23 mouse cellular contexts compared by ENCODE assay signal in the genomic region with DNA sequence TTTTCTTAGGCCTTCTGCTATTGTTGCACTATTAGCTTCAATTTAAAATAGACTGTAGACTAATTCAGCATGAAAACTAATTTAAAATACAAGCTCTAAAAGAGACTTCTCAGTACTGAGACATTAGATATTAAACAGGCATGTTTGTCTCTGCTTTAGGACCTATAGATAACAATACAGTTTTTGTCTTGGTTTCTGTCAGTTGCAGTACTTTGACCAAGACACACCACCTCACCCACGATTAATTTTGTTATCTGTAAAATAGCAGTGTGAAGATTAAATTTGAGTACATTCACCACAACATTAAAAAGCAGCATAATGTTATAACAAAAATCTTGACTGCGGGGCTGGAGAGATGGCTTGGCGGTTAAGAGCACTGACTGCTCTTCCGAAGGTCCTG. TPM values are rescaled to one million over a fixed set of nuclear protein-coding genes. Genes with fewer than 3 reads are reported as not detected.
DNase-seq lines count a peak whose midpoint lies in the region; ATAC-seq and TF ChIP-seq lines count a peak whose summit lies in the region.
"Had no signal": no experiment of that assay in that cellular context is flagged by ENCODE, and none has a peak within 500 bp of the region (broad histone marks: within the 10 kb centered on the region; RNA-seq: fewer than 3 reads in every experiment).

No protein-coding gene starts in this region.

- no peak overlapping the region for H3K4me3 ChIP-seq in liver, postnatal 0 days (ENCODE audit: low read depth, low read length)
- H3K4me3 ChIP-seq in intestine, postnatal 0 days (ENCODE audit: low read depth, low read length): no peak overlapping the region
- no peak overlapping the region for H3K4me3 ChIP-seq in forebrain, embryonic 14.5 days (ENCODE audit: low read depth, low read length)
- H3K4me3 ChIP-seq: embryonic facial prominence, embryonic 13.5 days; embryonic facial prominence, embryonic 15.5 days; erythroblast, embryonic 14.5 days; forebrain, embryonic 10.5 days; forebrain, embryonic 12.5 days; forebrain, embryonic 15.5 days had no signal

- H3K27ac ChIP-seq in liver, postnatal 0 days (ENCODE audit: low read depth): no peak overlapping the region
- H3K27ac ChIP-seq in intestine, postnatal 0 days (ENCODE audit: low read depth, low read length): no peak overlapping the region
- no peak overlapping the region for H3K27ac ChIP-seq in forebrain, embryonic 14.5 days (ENCODE audit: low read depth, low read length)
- H3K27ac ChIP-seq: embryonic facial prominence, embryonic 13.5 days; embryonic facial prominence, embryonic 15.5 days; forebrain, embryonic 10.5 days; forebrain, embryonic 12.5 days; forebrain, embryonic 15.5 days had no signal

- no peaks in the 10 kb centered on the region for H3K9me3 ChIP-seq in liver, postnatal 0 days (ENCODE audit: low read length)
- H3K9me3 ChIP-seq in intestine, postnatal 0 days (ENCODE audit: control insufficient read depth): no peaks in the 10 kb centered on the region
- H3K9me3 ChIP-seq in forebrain, embryonic 14.5 days (replicated peaks; ENCODE audit: control insufficient read depth, low read length): no peaks in the 10 kb centered on the region
- H3K9me3 ChIP-seq: embryonic facial prominence, embryonic 13.5 days; embryonic facial prominence, embryonic 15.5 days; forebrain, embryonic 10.5 days; forebrain, embryonic 12.5 days; forebrain, embryonic 15.5 days had no signal

- WGBS in liver, postnatal 0 days (ENCODE audit: insufficient replicate concordance): 79% methylated on average over 4 of the region's 4 CpGs
- 77% methylated on average over 4 of the region's 4 CpGs for WGBS in intestine, postnatal 0 days
- 96% methylated on average over 4 of the region's 4 CpGs for WGBS in forebrain, embryonic 14.5 days

- H3K36me3 ChIP-seq in liver, postnatal 0 days (replicated peaks; ENCODE audit: insufficient read depth, low read length): peaks cover 10% of the 10 kb centered on the region; the same call in 1 of the 2 replicates
- H3K36me3 ChIP-seq in intestine, postnatal 0 days (ENCODE audit: control insufficient read depth, insufficient read depth): peaks cover 7% of the 10 kb centered on the region; the same call in 1 of the 2 replicates
- peaks cover 8% of the 10 kb centered on the region for H3K36me3 ChIP-seq in forebrain, embryonic 14.5 days (ENCODE audit: control insufficient read depth, insufficient read depth, low read length)

- DNase-seq in liver, postnatal 0 days: no peak
- no peak for DNase-seq in liver
- DNase-seq in MN1 (ENCODE audit: low spot score): peak; percentile 60
- DNase-seq in forebrain, embryonic 14.5 days (ENCODE audit: low spot score): no peak
- DNase-seq: adrenal gland, adult 2 months; adrenal gland, postnatal 10 days; adrenal gland, postnatal 25 days; cerebellum, adult 11 months; cerebellum, adult 18-20 months; cerebellum, adult 8-10 months; cerebellum, adult 9-11 months; cerebellum, postnatal 14 days; cerebellum, postnatal 36 days; embryo, embryonic 11 days; forebrain, postnatal 0 days had no signal

- no peak overlapping the region for H3K4me2 ChIP-seq in liver, postnatal 0 days (ENCODE audit: low read depth, low read length)
- no peak overlapping the region for H3K4me2 ChIP-seq in intestine, postnatal 0 days (replicated peaks; ENCODE audit: low read depth)
- H3K4me2 ChIP-seq in forebrain, embryonic 14.5 days (ENCODE audit: low read length): no peak overlapping the region
- H3K4me2 ChIP-seq: embryonic facial prominence, embryonic 13.5 days; embryonic facial prominence, embryonic 15.5 days; forebrain, embryonic 12.5 days; forebrain, embryonic 15.5 days had no signal

- H3K9ac ChIP-seq in liver, postnatal 0 days (replicated peaks): no peak overlapping the region
- H3K9ac ChIP-seq in intestine, postnatal 0 days (ENCODE audit: low read depth, low read length): no peak overlapping the region
- H3K9ac ChIP-seq in forebrain, embryonic 14.5 days (ENCODE audit: low read length): no peak overlapping the region
- H3K9ac ChIP-seq: embryonic facial prominence, embryonic 13.5 days; embryonic facial prominence, embryonic 15.5 days; forebrain, embryonic 12.5 days; forebrain, embryonic 15.5 days; forebrain, postnatal 0 days had no signal

- ATAC-seq in liver, postnatal 0 days: no peak
- peak; percentile 65; the same call in 1 of the 2 replicates for ATAC-seq in megakaryocyte-erythroid progenitor cell, adult 5-6 weeks (replicated peaks; ENCODE audit: low FRiP score, low TSS enrichment, poor library complexity, severe bottlenecking)
- ATAC-seq in intestine, postnatal 0 days: no peak
- ATAC-seq in forebrain, embryonic 14.5 days: no peak
- ATAC-seq: forebrain, embryonic 15.5 days; forebrain, postnatal 0 days had no signal

- 0 out of 2 replicates have a peak, but pooled peaks have one; percentile 8 for TF ChIP-seq EP300 in liver, postnatal 0 days (IDR thresholded peaks at IDR 0.05; ENCODE audit: low read depth)

- H3K27me3 ChIP-seq in liver, postnatal 0 days (ENCODE audit: insufficient read depth, low read length): no peaks in the 10 kb centered on the region
- H3K27me3 ChIP-seq in intestine, postnatal 0 days (replicated peaks; ENCODE audit: control insufficient read depth, insufficient read depth, low read length): no peaks in the 10 kb centered on the region
- H3K27me3 ChIP-seq in forebrain, embryonic 14.5 days (replicated peaks; ENCODE audit: control insufficient read depth, insufficient read depth, low read length): no peaks in the 10 kb centered on the region
- H3K27me3 ChIP-seq: embryonic facial prominence, embryonic 13.5 days; embryonic facial prominence, embryonic 15.5 days; forebrain, embryonic 12.5 days; forebrain, embryonic 15.5 days had no signal

- TF ChIP-seq CTCF in liver, postnatal 0 days (IDR thresholded peaks at IDR 0.05; ENCODE audit: low read depth): no peak
- TF ChIP-seq CTCF in intestine, postnatal 0 days (IDR thresholded peaks at IDR 0.05; ENCODE audit: low read depth): no peak

- H3K4me1 ChIP-seq in liver, postnatal 0 days (ENCODE audit: insufficient read depth): no peaks in the 10 kb centered on the region
- H3K4me1 ChIP-seq in intestine, postnatal 0 days (replicated peaks; ENCODE audit: control insufficient read depth, insufficient read depth, low read length): 0 out of 2 replicates have a peak, but pooled peaks cover 3% of the 10 kb centered on the region
- H3K4me1 ChIP-seq in forebrain, embryonic 14.5 days (ENCODE audit: control insufficient read depth, insufficient read depth, low read length): no peaks in the 10 kb centered on the region
- H3K4me1 ChIP-seq: embryonic facial prominence, embryonic 13.5 days; embryonic facial prominence, embryonic 15.5 days; forebrain, embryonic 10.5 days; forebrain, embryonic 12.5 days; forebrain, embryonic 15.5 days had no signal

RNA-seq across cellular contexts. Expression of gene Rabgap1, which starts 23.2 kb away (rescaled TPM):
- 5.6 and 6.2 TPM in 2 replicates for polyA plus RNA-seq in liver, postnatal 0 days (2015; fragmentation: Nextera tagmentation; extraction: Ambion mirVana)
- 25.0 and 28.0 TPM in 2 replicates for total RNA-seq in megakaryocyte-erythroid progenitor cell, adult 5-6 weeks (2014; fragmentation: Nextera tagmentation)
- 39.7 and 49.2 TPM in 2 replicates for total RNA-seq in megakaryocyte-erythroid progenitor cell, adult 5-6 weeks (2017)
- 14.1 and 15.6 TPM in 2 replicates for polyA plus RNA-seq in intestine, postnatal 0 days (2015; fragmentation: Nextera tagmentation; extraction: Ambion mirVana)
- polyA plus RNA-seq in forebrain, embryonic 14.5 days (2014; fragmentation: Nextera tagmentation; extraction: Ambion mirVana): 69.6 and 85.6 TPM in 2 replicates

RNA-seq across cellular contexts. Expression of gene Zbtb6, which starts 23.3 kb away (rescaled TPM):
- 1.3 and 1.4 TPM in 2 replicates for polyA plus RNA-seq in liver, postnatal 0 days (2015; fragmentation: Nextera tagmentation; extraction: Ambion mirVana)
- 11.4 and 12.4 TPM in 2 replicates for total RNA-seq in megakaryocyte-erythroid progenitor cell, adult 5-6 weeks (2014; fragmentation: Nextera tagmentation)
- total RNA-seq in megakaryocyte-erythroid progenitor cell, adult 5-6 weeks (2017): 29.2 and 30.6 TPM in 2 replicates
- polyA plus RNA-seq in intestine, postnatal 0 days (2015; fragmentation: Nextera tagmentation; extraction: Ambion mirVana): 3.3 and 4.0 TPM in 2 replicates
- polyA plus RNA-seq in forebrain, embryonic 14.5 days (2014; fragmentation: Nextera tagmentation; extraction: Ambion mirVana): 10.5 and 11.4 TPM in 2 replicates

RNA-seq across cellular contexts. Expression of gene Zbtb26, which starts 23.3 kb away (rescaled TPM):
- 0.83 and 1.4 TPM in 2 replicates for polyA plus RNA-seq in liver, postnatal 0 days (2015; fragmentation: Nextera tagmentation; extraction: Ambion mirVana)
- 10.7 and 11.8 TPM in 2 replicates for total RNA-seq in megakaryocyte-erythroid progenitor cell, adult 5-6 weeks (2014; fragmentation: Nextera tagmentation)
- total RNA-seq in megakaryocyte-erythroid progenitor cell, adult 5-6 weeks (2017): 8.7 and 13.7 TPM in 2 replicates
- polyA plus RNA-seq in intestine, postnatal 0 days (2015; fragmentation: Nextera tagmentation; extraction: Ambion mirVana): 1.6 and 1.8 TPM in 2 replicates
- 8.5 and 8.7 TPM in 2 replicates for polyA plus RNA-seq in forebrain, embryonic 14.5 days (2014; fragmentation: Nextera tagmentation; extraction: Ambion mirVana)

RNA-seq across cellular contexts. Expression of gene Rc3h2, which starts 43.6 kb away (rescaled TPM):
- 2.7 and 3.0 TPM in 2 replicates for polyA plus RNA-seq in liver, postnatal 0 days (2015; fragmentation: Nextera tagmentation; extraction: Ambion mirVana)
- 37.6 and 40.7 TPM in 2 replicates for total RNA-seq in megakaryocyte-erythroid progenitor cell, adult 5-6 weeks (2014; fragmentation: Nextera tagmentation)
- total RNA-seq in megakaryocyte-erythroid progenitor cell, adult 5-6 weeks (2017): 23.6 and 33.5 TPM in 2 replicates
- 7.0 and 7.8 TPM in 2 replicates for polyA plus RNA-seq in intestine, postnatal 0 days (2015; fragmentation: Nextera tagmentation; extraction: Ambion mirVana)
- polyA plus RNA-seq in forebrain, embryonic 14.5 days (2014; fragmentation: Nextera tagmentation; extraction: Ambion mirVana): 19.2 and 24.9 TPM in 2 replicates

RNA-seq across cellular contexts. Expression of gene Gpr21, which starts 49.9 kb away (rescaled TPM):
- polyA plus RNA-seq in liver, postnatal 0 days (2015; fragmentation: Nextera tagmentation; extraction: Ambion mirVana): 0.08 and 0.09 TPM in 2 replicates
- 2.0 and 3.3 TPM in 2 replicates for total RNA-seq in megakaryocyte-erythroid progenitor cell, adult 5-6 weeks (2014; fragmentation: Nextera tagmentation)
- total RNA-seq in megakaryocyte-erythroid progenitor cell, adult 5-6 weeks (2017): 0.42 and 3.4 TPM in 2 replicates
- 0.29 and 0.39 TPM in 2 replicates for polyA plus RNA-seq in intestine, postnatal 0 days (2015; fragmentation: Nextera tagmentation; extraction: Ambion mirVana)
- polyA plus RNA-seq in forebrain, embryonic 14.5 days (2014; fragmentation: Nextera tagmentation; extraction: Ambion mirVana): 20.4 and 25.9 TPM in 2 replicates
- polyA plus RNA-seq: erythroblast, embryonic 14.5 days had no signal
